Mouse (Mus musculus): ENCODE data around the gene Usp11. TPM values are rescaled to one million over a fixed set of nuclear protein-coding genes. Genes with fewer than 3 reads are reported as not detected.
A peak's percentile ranks its signal among the peaks of the same experiment; 100 is the strongest.

The Usp11 gene
- 68.7 and 91.6 TPM in 2 replicates for polyA plus RNA-seq (2014; fragmentation: Nextera tagmentation; extraction: Ambion mirVana)

DNA sequence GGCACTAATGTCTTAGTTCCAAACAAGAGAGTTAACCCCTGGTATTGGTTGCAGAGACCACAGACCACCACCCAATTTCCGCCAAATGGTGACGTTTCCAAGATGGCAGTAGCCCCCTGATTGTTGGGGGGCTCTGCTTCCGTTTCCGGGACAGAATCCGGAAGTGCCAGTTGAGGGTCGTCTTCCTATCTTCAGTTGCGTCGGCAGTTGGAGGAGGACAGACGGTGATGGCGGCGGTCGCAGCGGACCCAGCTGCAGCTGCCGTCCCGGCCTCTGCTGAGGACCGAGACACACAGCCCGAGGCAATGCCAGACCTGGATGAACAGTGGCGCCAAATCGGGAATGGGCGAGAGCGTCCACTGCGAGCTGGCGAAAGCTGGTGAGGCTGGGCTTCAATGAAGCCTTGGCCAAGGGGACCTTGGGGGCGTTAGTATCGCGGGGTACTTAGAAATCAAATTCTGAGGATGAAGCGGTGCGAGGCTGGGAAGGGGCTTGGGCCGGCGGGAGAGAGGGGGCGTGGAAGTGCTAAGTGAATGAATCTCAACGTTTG is at the start of gene Usp11:
TSS of gene Usp11 (plus strand) at position 166 of the 550 bp plus-strand sequence.
- Histone ChIP-seq H3K9me3 (ENCODE audit: control insufficient read depth, low read length) (no peaks in the 10 kb centered on the region), H3K27ac (replicated peaks; ENCODE audit: low read depth, low read length) (peak within 1 kb of the TSS; percentile 85), H3K4me2 (ENCODE audit: low read length) (peak within 1 kb of the TSS; percentile 51), H3K27me3 (ENCODE audit: control insufficient read depth, insufficient read depth, low read length) (no peaks in the 10 kb centered on the region), H3K36me3 (ENCODE audit: control insufficient read depth, insufficient read depth, low read length) (0 out of 2 replicates have a peak, but pooled peaks cover 7% of the 10 kb centered on the region), H3K4me3 (replicated peaks; ENCODE audit: low read depth, low read length) (peak within 1 kb of the TSS; percentile 62), H3K9ac (replicated peaks; ENCODE audit: low read length) (peak within 1 kb of the TSS; percentile 64), H3K4me1 (ENCODE audit: control insufficient read depth, insufficient read depth, low read length) (no peaks in the 10 kb centered on the region)
- DNase-seq, result peak; percentile 87
- ATAC-seq (ENCODE audit: low FRiP score, low TSS enrichment), result peak; percentile 83
- 26% methylated on average over 32 of the region's 32 CpGs for WGBS

DNA sequence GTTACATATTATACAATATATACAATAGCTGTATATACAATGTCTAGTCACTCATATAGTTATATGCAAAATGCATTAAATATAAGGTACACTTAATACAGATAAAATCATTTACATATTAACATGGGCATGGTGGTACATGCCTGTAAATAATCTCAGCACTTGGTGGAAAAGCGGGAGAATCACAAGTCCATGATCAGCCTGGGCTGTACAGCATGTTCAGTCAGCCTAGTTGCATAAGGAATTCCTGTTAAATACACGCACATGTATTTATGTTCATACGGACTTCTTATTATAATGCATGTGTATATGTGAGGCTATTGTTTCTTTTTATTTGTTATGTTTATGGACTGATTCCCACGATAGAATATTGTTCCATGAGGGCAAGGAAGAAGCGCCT is 46.1 kb upstream of the Usp11 start:
- ATAC-seq (ENCODE audit: low FRiP score, low TSS enrichment), result no peak
- Histone ChIP-seq H3K4me1 (ENCODE audit: control insufficient read depth, insufficient read depth, low read length) (no peaks in the 10 kb centered on the region), H3K27ac (replicated peaks; ENCODE audit: low read depth, low read length) (no peak overlapping the region), H3K4me2 (ENCODE audit: low read length) (peak overlapping the region; percentile 66), H3K36me3 (ENCODE audit: control insufficient read depth, insufficient read depth, low read length) (no peaks in the 10 kb centered on the region), H3K9me3 (ENCODE audit: control insufficient read depth, low read length) (no peaks in the 10 kb centered on the region), H3K9ac (replicated peaks; ENCODE audit: low read length) (no peak overlapping the region), H3K4me3 (replicated peaks; ENCODE audit: low read depth, low read length) (peak overlapping the region; percentile 41), H3K27me3 (ENCODE audit: control insufficient read depth, insufficient read depth, low read length) (no peaks in the 10 kb centered on the region)
- peak; percentile 1 for DNase-seq
- 38% methylated on average over 5 of the region's 5 CpGs for WGBS

DNA sequence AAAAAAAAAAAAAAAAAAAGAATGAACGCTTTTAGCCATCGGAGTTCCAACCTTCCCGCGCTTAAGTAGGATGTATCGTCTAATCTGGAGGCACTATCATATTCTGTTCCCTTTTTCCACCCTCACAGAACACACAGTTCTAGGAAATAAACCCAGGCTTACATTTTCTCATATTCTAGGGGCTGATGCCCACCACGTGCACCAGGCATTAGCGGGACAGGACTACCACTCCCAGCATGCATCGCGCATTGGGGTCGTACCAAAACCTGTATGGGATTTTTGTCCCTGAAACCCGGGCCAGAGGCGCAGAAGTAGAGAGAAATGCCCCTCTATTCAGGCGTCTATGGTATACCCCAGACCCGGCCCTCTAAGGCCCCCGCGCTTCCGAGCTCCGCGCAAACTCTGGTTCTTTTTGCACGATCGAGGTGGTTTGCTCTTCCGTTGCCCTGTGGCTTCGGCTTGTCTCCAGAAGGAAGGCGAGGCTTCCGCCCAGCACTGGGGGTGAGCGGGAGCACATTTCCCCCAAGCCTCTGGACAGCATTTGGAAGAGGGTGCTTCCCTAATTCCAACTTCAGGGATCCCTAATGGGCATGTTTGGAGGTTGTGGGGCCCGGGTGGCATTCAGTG is 45.6 kb upstream of the Usp11 start, which contains the start of gene Uba1:
TSS of gene Uba1 (plus strand) at position 301 of the 627 bp plus-strand sequence.
- Histone ChIP-seq H3K27ac (replicated peaks; ENCODE audit: low read depth, low read length) (no peak within 1 kb of the TSS), H3K4me2 (ENCODE audit: low read length) (peak within 1 kb of the TSS; percentile 66), H3K9me3 (ENCODE audit: control insufficient read depth, low read length) (no peaks in the 10 kb centered on the region), H3K4me3 (replicated peaks; ENCODE audit: low read depth, low read length) (peak within 1 kb of the TSS; percentile 41), H3K4me1 (ENCODE audit: control insufficient read depth, insufficient read depth, low read length) (no peaks in the 10 kb centered on the region), H3K9ac (replicated peaks; ENCODE audit: low read length) (peak within 1 kb of the TSS; percentile 16; the same call in 1 of the 2 replicates), H3K27me3 (ENCODE audit: control insufficient read depth, insufficient read depth, low read length) (no peaks in the 10 kb centered on the region), H3K36me3 (ENCODE audit: control insufficient read depth, insufficient read depth, low read length) (no peaks in the 10 kb centered on the region)
- DNase-seq, result peak; percentile 90
- ATAC-seq (ENCODE audit: low FRiP score, low TSS enrichment), result peak; percentile 81
- 22% methylated on average over 27 of the region's 27 CpGs for WGBS

DNA sequence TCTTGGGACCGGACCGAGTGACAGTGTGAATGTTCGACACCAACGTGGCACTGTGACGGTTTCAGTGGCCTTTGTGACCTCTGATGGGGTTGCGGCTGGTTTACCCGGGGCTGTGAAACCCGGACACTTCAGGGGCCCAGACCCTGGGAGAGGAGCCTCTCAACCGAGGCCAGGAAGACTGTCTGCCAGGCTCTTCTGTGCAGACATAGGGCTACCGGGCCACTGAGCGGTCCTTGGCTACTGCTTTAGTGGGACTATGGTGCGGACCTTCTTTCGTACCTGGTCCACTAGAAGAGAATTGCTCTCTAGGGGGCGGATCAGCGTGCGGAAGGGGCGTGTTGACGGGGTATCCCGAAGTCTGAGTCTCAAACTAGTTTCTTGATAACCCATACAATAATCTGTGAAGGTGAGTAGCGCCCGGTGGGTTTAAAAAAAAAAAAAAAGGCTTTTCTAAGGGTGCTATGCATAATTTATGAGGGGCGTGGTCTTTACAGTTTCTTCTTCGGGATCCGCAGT is 44.8 kb upstream of the Usp11 start:
- Histone ChIP-seq H3K27ac (replicated peaks; ENCODE audit: low read depth, low read length) (no peak overlapping the region), H3K4me1 (ENCODE audit: control insufficient read depth, insufficient read depth, low read length) (no peaks in the 10 kb centered on the region), H3K36me3 (ENCODE audit: control insufficient read depth, insufficient read depth, low read length) (no peaks in the 10 kb centered on the region), H3K4me3 (replicated peaks; ENCODE audit: low read depth, low read length) (peak overlapping the region; percentile 41), H3K9ac (replicated peaks; ENCODE audit: low read length) (0 out of 2 replicates have a peak overlapping the region, but pooled peaks have one; percentile 16), H3K9me3 (ENCODE audit: control insufficient read depth, low read length) (no peaks in the 10 kb centered on the region), H3K27me3 (ENCODE audit: control insufficient read depth, insufficient read depth, low read length) (no peaks in the 10 kb centered on the region), H3K4me2 (ENCODE audit: low read length) (peak overlapping the region; percentile 66)
- ATAC-seq (ENCODE audit: low FRiP score, low TSS enrichment) (no peak), DNase-seq (peak; percentile 14)
- WGBS, result 19% methylated on average over 24 of the region's 24 CpGs

DNA sequence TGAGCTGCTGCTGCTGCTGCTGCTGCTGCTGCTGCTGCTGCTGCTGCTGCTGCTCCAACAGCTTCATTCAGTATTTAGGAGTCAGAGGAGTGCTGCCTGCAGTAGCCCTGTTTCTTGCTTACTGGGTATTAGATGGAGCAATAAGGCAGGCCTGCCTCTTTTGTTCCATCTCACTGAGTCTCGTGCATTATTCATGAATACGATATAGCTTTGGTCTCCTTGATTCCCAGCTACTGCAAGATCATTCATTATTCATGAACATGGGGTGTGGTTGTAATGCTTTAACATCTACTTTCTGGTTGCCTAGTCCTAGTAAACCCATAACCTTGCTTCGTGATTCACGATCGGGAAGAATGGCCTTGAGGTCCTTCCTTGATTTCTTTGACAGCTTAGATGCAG is 41.4 kb upstream of the Usp11 start:
- H3K36me3 ChIP-seq (ENCODE audit: control insufficient read depth, insufficient read depth, low read length), result peaks cover 7% of the 10 kb centered on the region
- H3K27ac ChIP-seq (replicated peaks; ENCODE audit: low read depth, low read length), result peak overlapping the region; percentile 89
- H3K4me2 ChIP-seq (ENCODE audit: low read length), result peak overlapping the region; percentile 33
- no peak overlapping the region for H3K9ac ChIP-seq (replicated peaks; ENCODE audit: low read length)
- 24% methylated on average over 5 of the region's 5 CpGs for WGBS
- peaks cover 17% of the 10 kb centered on the region; the same call in 1 of the 2 replicates for H3K4me1 ChIP-seq (ENCODE audit: control insufficient read depth, insufficient read depth, low read length)
- ATAC-seq (ENCODE audit: low FRiP score, low TSS enrichment) (peak; percentile 81), DNase-seq (peak; percentile 77)
- H3K9me3 ChIP-seq (ENCODE audit: control insufficient read depth, low read length), result no peaks in the 10 kb centered on the region
- H3K27me3 ChIP-seq (ENCODE audit: control insufficient read depth, insufficient read depth, low read length), result no peaks in the 10 kb centered on the region
- peak overlapping the region; percentile 53 for H3K4me3 ChIP-seq (replicated peaks; ENCODE audit: low read depth, low read length)

DNA sequence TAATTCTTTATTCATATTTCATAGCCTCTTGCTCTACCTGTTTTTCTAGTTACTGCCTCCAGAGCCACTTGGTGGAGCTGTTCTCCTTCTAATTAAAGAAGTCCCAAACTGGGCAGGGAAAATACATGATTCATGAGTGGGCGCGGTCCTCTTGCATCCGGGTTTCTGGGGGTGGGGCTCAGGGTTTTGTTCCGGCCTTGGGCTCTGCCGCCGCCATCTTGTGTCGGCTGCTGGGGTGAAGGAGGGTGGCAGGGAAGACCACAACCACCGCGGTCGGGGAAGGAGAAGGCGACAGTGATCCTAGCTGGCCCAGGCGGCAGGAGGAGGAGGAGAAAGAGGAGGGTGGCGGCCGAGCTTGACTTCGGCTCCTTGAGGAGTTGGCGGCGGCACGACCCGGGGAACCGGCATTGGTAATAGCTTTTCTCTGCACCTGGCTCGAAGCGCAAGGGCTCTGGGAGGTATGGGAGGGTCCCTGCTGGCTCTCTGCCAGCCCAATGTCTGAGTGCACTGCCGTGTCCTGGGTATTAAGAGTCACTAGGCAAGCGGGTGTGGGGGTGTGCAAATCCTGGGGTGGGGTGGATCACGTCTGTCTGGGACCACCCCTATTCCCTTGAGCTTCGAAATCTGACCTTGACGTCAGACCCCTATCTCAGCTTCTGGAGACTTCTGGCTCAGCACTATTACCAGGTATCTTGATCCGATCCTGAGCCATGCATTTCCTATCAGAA is 40.8 kb upstream of the Usp11 start:
- 19% methylated on average over 28 of the region's 28 CpGs for WGBS
- Histone ChIP-seq H3K9ac (replicated peaks; ENCODE audit: low read length) (peak overlapping the region; percentile 73), H3K4me2 (ENCODE audit: low read length) (peak overlapping the region; percentile 65)

DNA sequence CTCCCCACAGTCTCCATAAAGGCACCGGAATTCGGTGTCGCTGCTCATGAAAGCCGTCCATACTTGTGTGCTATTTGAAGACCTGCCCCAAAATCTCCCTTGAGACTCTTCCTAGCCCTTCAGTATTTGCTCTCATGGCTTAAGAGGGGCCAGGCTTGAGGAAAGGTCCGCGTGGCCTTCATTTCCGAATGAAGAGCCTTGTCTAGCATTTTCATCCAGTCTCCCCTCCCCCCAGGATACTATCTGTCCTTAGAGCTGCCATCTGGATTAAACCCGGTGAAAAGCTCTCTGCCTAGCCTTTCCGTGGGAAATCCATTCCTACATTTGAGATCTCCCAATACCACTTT is 40.3 kb upstream of the Usp11 start:
- Histone ChIP-seq H3K4me1 (ENCODE audit: control insufficient read depth, insufficient read depth, low read length) (peaks cover 17% of the 10 kb centered on the region; the same call in 1 of the 2 replicates), H3K4me3 (replicated peaks; ENCODE audit: low read depth, low read length) (peak overlapping the region; percentile 53), H3K4me2 (ENCODE audit: low read length) (peak overlapping the region; percentile 65), H3K36me3 (ENCODE audit: control insufficient read depth, insufficient read depth, low read length) (peaks cover 18% of the 10 kb centered on the region), H3K9ac (replicated peaks; ENCODE audit: low read length) (peak overlapping the region; percentile 73), H3K9me3 (ENCODE audit: control insufficient read depth, low read length) (no peaks in the 10 kb centered on the region), H3K27ac (replicated peaks; ENCODE audit: low read depth, low read length) (peak overlapping the region; percentile 89), H3K27me3 (ENCODE audit: control insufficient read depth, insufficient read depth, low read length) (no peaks in the 10 kb centered on the region)
- ATAC-seq (ENCODE audit: low FRiP score, low TSS enrichment) (no peak), DNase-seq (peak; percentile 52)
- WGBS, result 23% methylated on average over 9 of the region's 9 CpGs

More for the DNA sequence above, 40.8 kb upstream of the Usp11 start:
- H3K9me3 ChIP-seq (ENCODE audit: control insufficient read depth, low read length), result no peaks in the 10 kb centered on the region
- H3K27ac ChIP-seq (replicated peaks; ENCODE audit: low read depth, low read length), result peak overlapping the region; percentile 89
- peaks cover 12% of the 10 kb centered on the region for H3K36me3 ChIP-seq (ENCODE audit: control insufficient read depth, insufficient read depth, low read length)
- no peaks in the 10 kb centered on the region for H3K27me3 ChIP-seq (ENCODE audit: control insufficient read depth, insufficient read depth, low read length)
- ATAC-seq (ENCODE audit: low FRiP score, low TSS enrichment) (peak; percentile 93), DNase-seq (peak; percentile 94)
- H3K4me1 ChIP-seq (ENCODE audit: control insufficient read depth, insufficient read depth, low read length), result peaks cover 17% of the 10 kb centered on the region; the same call in 1 of the 2 replicates
- peak overlapping the region; percentile 53 for H3K4me3 ChIP-seq (replicated peaks; ENCODE audit: low read depth, low read length)

DNA sequence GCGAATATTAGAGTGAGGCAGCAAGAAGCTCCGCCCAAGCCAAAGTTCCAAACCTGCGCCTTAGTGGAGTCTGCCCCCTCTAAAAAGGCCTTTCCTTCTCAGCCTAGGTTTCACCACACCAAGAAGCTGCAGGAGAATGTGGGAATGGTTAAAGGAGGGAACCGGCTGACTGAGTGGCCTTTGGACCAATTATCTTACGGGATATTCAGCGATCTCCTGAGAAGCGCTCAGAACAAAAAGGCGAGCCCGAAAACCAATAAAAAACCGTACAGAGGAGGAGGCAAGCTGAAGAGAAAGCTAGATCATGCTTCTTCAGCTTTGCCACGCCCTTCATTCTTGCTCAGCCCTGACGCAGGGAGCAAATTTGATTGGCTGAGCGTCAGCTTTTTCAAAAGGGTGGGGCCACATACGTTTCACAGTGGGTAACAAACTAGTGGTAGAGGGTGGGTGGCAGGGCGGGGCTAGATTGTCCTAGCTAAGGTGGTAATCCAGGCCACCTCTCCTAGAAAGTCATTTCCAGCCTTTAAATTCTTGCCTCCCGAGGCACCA is 16.1 kb upstream of the Usp11 start, which contains the start of gene Cdk16:
TSS of gene Cdk16 (plus strand) at position 436 of the 549 bp plus-strand sequence.
- peak within 1 kb of the TSS; percentile 48 for H3K4me3 ChIP-seq (replicated peaks; ENCODE audit: low read depth, low read length)
- peaks cover 7% of the 10 kb centered on the region for H3K4me1 ChIP-seq (ENCODE audit: control insufficient read depth, insufficient read depth, low read length)
- H3K4me2 ChIP-seq (ENCODE audit: low read length), result peak within 1 kb of the TSS; percentile 63
- peak within 1 kb of the TSS; percentile 78 for H3K9ac ChIP-seq (replicated peaks; ENCODE audit: low read length)
- H3K27me3 ChIP-seq (ENCODE audit: control insufficient read depth, insufficient read depth, low read length), result no peaks in the 10 kb centered on the region
- ATAC-seq (ENCODE audit: low FRiP score, low TSS enrichment) (peak; percentile 90), DNase-seq (peak; percentile 92)
- H3K9me3 ChIP-seq (ENCODE audit: control insufficient read depth, low read length), result no peaks in the 10 kb centered on the region
- 23% methylated on average over 16 of the region's 16 CpGs for WGBS
- H3K36me3 ChIP-seq (ENCODE audit: control insufficient read depth, insufficient read depth, low read length), result peaks cover 14% of the 10 kb centered on the region; the same call in 1 of the 2 replicates
- H3K27ac ChIP-seq (replicated peaks; ENCODE audit: low read depth, low read length), result peak within 1 kb of the TSS; percentile 93
